Mouse (Mus musculus) neutrophil, adult 59 days (primary cell): ENCODE measurements around the gene Dusp5. TPM values are rescaled to one million over a fixed set of nuclear protein-coding genes. Genes with fewer than 3 reads are reported as not detected.

Experiments
- total RNA-seq, 2 experiments: library from RNA; stranded (reverse); gene quantifications; 1 replicate in 1 of 2; 2 replicates in 1 of 2; pipeline ENCODE4 v1.2.4; 2023

The Dusp5 gene
- total RNA-seq: 10 to 100 TPM; 50.3 to 74.5 TPM

GRCm38 (mm10) chr19:53528752-53529454 lies at the start of gene Dusp5:
Gene Dusp5, plus strand, starts transcription at chr19:53529109.

GRCm38 (mm10) chr19:53588968-53589367 lies 60.1 kb downstream of the Dusp5 start, which contains the start of gene Nutf2-ps1:
Gene Nutf2-ps1, minus strand, starts transcription at chr19:53589068.

Other genes with a start within 250 kb of the Dusp5 start
- 100 to 1,000 TPM in 1 of 2 experiments, 10 to 100 TPM in 1; 92.2 to 107 TPM for gene Mxi1, start 218.6 kb upstream of the Dusp5 start, total RNA-seq
- not detected for gene Gm10197, start 157.3 kb upstream of the Dusp5 start, total RNA-seq
- 10 to 100 TPM; 76.4 to 82.1 TPM for gene Smndc1, start 138.5 kb upstream of the Dusp5 start, total RNA-seq
- 10 to 100 TPM; 11.3 to 22.9 TPM for gene Nutf2-ps1, start 60.0 kb downstream of the Dusp5 start, total RNA-seq
- gene Smc3, start 71.3 kb downstream of the Dusp5 start, total RNA-seq: 10 to 100 TPM; 40.6 to 41.6 TPM
- under 1 TPM in 1 of 2 experiments, not detected in 1; 0.07 TPM for gene Rbm20, start 148.2 kb downstream of the Dusp5 start, total RNA-seq